Mouse (Mus musculus) T-cell, adult 66 days (primary cell): ENCODE data around the gene Bbip1. TPM values are rescaled to one million over a fixed set of nuclear protein-coding genes. Genes with fewer than 3 reads are reported as not detected.

Source experiments
- total RNA-seq, 2 experiments: library from RNA; stranded (reverse); gene quantifications; 3 replicates in 1 of 2; 4 replicates in 1 of 2; pipeline ENCODE4 v1.2.4; 2023

The Bbip1 gene
- total RNA-seq: 10 to 100 TPM; 31.9 to 34.7 TPM

DNA sequence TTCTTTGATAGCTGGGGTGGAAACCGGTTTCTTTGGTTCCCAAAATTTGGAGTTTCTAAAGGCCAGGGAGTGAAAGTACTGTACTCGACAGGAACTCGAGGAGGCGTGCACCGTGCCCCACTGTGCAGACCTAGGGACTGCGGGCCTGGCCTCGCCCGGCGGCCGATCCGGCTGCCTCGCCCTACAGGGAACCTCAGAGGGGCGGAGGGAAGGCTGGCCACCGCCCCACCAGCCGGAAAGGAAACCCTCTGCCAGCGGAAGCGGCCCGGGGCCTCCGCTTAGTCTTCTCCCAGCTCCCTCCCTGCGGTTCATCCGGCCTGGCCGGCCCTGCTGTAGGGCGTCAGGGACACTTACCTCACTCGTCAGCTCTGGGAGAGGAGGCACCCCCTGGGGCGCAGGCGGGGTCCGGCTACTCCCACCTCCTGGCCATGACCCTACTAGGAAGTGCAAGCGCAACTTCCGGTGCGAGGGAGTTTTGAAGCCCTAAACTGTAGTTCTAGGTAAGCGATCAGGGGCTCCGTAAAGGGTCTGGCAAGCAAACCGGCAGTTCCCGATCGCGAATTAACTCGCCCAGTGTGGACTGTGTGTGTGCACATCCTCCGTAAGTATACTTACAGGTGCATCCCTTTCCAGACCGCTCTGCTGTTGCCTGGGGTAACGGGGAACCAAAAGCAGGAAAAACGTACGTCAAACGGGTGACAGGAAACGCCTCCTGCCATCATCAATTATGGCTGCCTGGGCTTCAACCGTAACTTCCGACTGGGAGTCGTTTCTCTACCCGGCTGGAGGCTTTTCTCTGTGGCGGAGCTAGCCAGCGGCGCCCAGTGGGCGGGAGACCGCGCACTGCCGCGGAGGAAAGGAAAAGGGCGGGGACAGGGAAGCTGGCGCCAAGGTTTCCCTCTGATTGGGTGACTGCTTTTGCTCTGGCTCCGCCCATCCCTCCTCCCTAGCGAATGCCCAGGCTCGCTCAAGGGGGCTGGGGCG, at the start of gene Bbip1, which contains the start of gene Shoc2:
Gene Bbip1, minus strand, starts transcription at position 826 of the 984 bp plus-strand sequence.
Gene Shoc2, plus strand, starts transcription at position 505 of the 984 bp plus-strand sequence.

GRCm38 (mm10) chr19:53892061-53892460, 52.4 kb downstream of the Bbip1 start, which contains the start of gene Pdcd4:
Pdcd4 (plus strand) TSS chr19:53892231.

Other genes starting within 250 kb of the Bbip1 start
- 100 to 1,000 TPM; 371 to 394 TPM for gene Pdcd4, start 52.4 kb downstream of the Bbip1 start, total RNA-seq
- 10 to 100 TPM; 59.3 to 63.7 TPM for gene Shoc2, start 321 bp downstream of the Bbip1 start, total RNA-seq
- gene Adra2a, start 99.5 kb upstream of the Bbip1 start, total RNA-seq: 1 to 10 TPM; 3.3 to 4.2 TPM